Mouse (Mus musculus) kidney, adult 2 months (tissue): ENCODE data around the gene Arvcf.

Experiments
- CTCF ChIP-seq: fragments of 200-500 bp; conservative IDR thresholded peaks from 2 replicates; pipeline ENCODE4 v1.5.1; 2011; ENCODE audit warnings: low read depth, mild to moderate bottlenecking, control low read depth, low read length, moderate library complexity, mixed read lengths; ENCODE audit not compliant: insufficient read depth, insufficient read length
- POLR2A ChIP-seq: fragments of 200-500 bp; IDR thresholded peaks from one replicate; pipeline ENCODE4 v1.6.1; 2011; ENCODE audit warnings: low read depth, low read length, control low read depth

- TF ChIP-seq CTCF (no peak), POLR2A (no peak)
Measured at GRCm38 (mm10) chr16:18436128-18436527, 88.1 kb downstream of the Arvcf start.
